Mouse (Mus musculus): ENCODE data around the gene Ell2. TPM values are rescaled to one million over a fixed set of nuclear protein-coding genes. Genes with fewer than 3 reads are reported as not detected.

Ell2 gene
- polyA plus RNA-seq, 1 experiment from 2014 or later = 4.2 TPM

GRCm38 (mm10) chr13:75790550-75791205 is 84.1 kb downstream of the Ell2 start:
- no peaks in the 10 kb centered on the region for H3K27me3 ChIP-seq (ENCODE audit: insufficient read depth, low read length)
- no peak overlapping the region for H3K9ac ChIP-seq (replicated peaks; ENCODE audit: low read length)
- no peaks in the 10 kb centered on the region for H3K9me3 ChIP-seq (ENCODE audit: low read length)
- no peak for ATAC-seq (ENCODE audit: low FRiP score, low TSS enrichment)
- WGBS = 75% methylated on average over 1 of the region's 1 CpGs
- H3K4me2 ChIP-seq (replicated peaks; ENCODE audit: low read depth, low read length) = no peak overlapping the region
- H3K27ac ChIP-seq (ENCODE audit: low read length) = no peak overlapping the region
- no peaks in the 10 kb centered on the region for H3K36me3 ChIP-seq (ENCODE audit: insufficient read depth, low read length)
- no peak overlapping the region for H3K4me3 ChIP-seq (ENCODE audit: low read length)
- no peaks in the 10 kb centered on the region for H3K4me1 ChIP-seq (ENCODE audit: insufficient read depth, low read length)

DNA sequence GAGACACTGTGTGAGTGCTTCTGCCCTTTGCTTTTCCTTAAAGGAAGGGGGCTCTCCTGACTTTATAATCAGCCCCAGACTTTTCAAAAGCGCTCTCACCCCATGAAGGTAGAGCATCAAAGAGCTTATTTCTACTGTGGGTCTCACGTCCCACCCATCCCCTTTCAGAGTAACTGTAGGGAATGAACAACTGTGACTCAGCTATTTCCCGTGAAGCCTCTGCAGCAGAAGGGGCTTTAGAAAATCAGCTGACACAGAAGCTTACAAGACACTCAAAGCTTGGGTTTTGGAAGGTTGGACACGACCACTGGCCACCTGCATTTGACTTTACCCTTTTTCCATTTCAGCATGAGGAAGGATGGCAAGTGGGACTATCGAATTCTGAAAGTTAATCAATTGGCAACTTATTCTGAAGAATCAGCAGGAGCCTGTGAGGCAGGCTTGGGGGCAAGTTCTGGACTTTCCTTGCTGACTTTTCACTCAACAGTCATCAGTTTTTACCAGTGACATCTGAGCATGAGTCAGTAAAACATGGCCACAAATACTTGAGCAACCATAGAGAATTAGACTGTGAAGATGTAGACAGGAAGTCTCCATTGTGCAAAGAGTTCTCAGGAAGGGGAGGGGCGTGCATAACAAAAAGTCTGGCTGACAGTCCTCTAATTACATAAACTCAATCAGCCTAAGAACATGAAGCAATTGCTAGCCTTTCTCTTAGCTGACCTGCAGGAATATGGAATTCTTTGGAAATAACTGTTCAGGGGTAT is 87.5 kb downstream of the Ell2 start:
- Histone ChIP-seq H3K4me1 (ENCODE audit: insufficient read depth, low read length) (no peaks in the 10 kb centered on the region), H3K4me3 (ENCODE audit: low read length) (no peak overlapping the region), H3K9ac (replicated peaks; ENCODE audit: low read length) (no peak overlapping the region), H3K4me2 (replicated peaks; ENCODE audit: low read depth, low read length) (no peak overlapping the region), H3K9me3 (ENCODE audit: low read length) (no peaks in the 10 kb centered on the region), H3K36me3 (ENCODE audit: insufficient read depth, low read length) (no peaks in the 10 kb centered on the region), H3K27ac (ENCODE audit: low read length) (no peak overlapping the region), H3K27me3 (ENCODE audit: insufficient read depth, low read length) (no peaks in the 10 kb centered on the region)
- 64% methylated on average over 6 of the region's 6 CpGs for WGBS
- ATAC-seq (ENCODE audit: low FRiP score, low TSS enrichment) = no peak

GRCm38 (mm10) chr13:75797369-75798141 is 91.0 kb downstream of the Ell2 start:
- Histone ChIP-seq H3K27me3 (ENCODE audit: insufficient read depth, low read length) (no peaks in the 10 kb centered on the region), H3K9ac (replicated peaks; ENCODE audit: low read length) (peak overlapping the region; percentile 9; the same call in 1 of the 2 replicates), H3K4me1 (ENCODE audit: insufficient read depth, low read length) (no peaks in the 10 kb centered on the region), H3K4me3 (ENCODE audit: low read length) (peak overlapping the region; percentile 20), H3K9me3 (ENCODE audit: low read length) (no peaks in the 10 kb centered on the region), H3K27ac (ENCODE audit: low read length) (no peak overlapping the region), H3K4me2 (replicated peaks; ENCODE audit: low read depth, low read length) (peak overlapping the region; percentile 40), H3K36me3 (ENCODE audit: insufficient read depth, low read length) (no peaks in the 10 kb centered on the region)
- peak; percentile 98 for ATAC-seq (ENCODE audit: low FRiP score, low TSS enrichment)
- 27% methylated on average over 18 of the region's 18 CpGs for WGBS

GRCm38 (mm10) chr13:75798413-75799302 is 92.1 kb downstream of the Ell2 start:
- Histone ChIP-seq H3K4me2 (replicated peaks; ENCODE audit: low read depth, low read length) (no peak overlapping the region), H3K27ac (ENCODE audit: low read length) (no peak overlapping the region), H3K9me3 (ENCODE audit: low read length) (no peaks in the 10 kb centered on the region), H3K9ac (replicated peaks; ENCODE audit: low read length) (no peak overlapping the region), H3K27me3 (ENCODE audit: insufficient read depth, low read length) (no peaks in the 10 kb centered on the region), H3K4me1 (ENCODE audit: insufficient read depth, low read length) (no peaks in the 10 kb centered on the region), H3K4me3 (ENCODE audit: low read length) (no peak overlapping the region), H3K36me3 (ENCODE audit: insufficient read depth, low read length) (no peaks in the 10 kb centered on the region)
- 70% methylated on average over 7 of the region's 7 CpGs for WGBS
- no peak for ATAC-seq (ENCODE audit: low FRiP score, low TSS enrichment)

DNA sequence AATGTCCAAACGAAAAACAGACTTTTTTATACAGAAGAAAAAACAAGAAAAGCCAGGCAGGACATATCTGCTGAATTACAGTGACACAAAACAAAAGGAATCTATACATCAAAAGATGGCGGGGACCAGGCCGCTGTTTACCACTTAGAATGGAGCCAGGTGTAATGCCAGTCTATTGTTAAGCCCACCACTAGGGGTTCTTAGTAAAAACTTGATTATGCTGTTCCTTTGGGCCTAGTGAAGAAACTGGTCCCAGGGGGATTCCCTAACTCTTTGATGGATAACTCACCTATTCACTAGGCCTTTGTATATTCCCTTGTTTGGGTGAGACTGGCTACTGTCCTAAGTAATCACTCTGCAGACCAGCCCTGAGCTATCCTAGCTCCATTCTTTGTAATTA is 92.9 kb downstream of the Ell2 start:
- no peaks in the 10 kb centered on the region for H3K27me3 ChIP-seq (ENCODE audit: insufficient read depth, low read length)
- no peak overlapping the region for H3K9ac ChIP-seq (replicated peaks; ENCODE audit: low read length)
- WGBS = 82% methylated on average over 3 of the region's 3 CpGs
- no peaks in the 10 kb centered on the region for H3K4me1 ChIP-seq (ENCODE audit: insufficient read depth, low read length)
- no peak overlapping the region for H3K4me3 ChIP-seq (ENCODE audit: low read length)
- no peak overlapping the region for H3K27ac ChIP-seq (ENCODE audit: low read length)
- ATAC-seq (ENCODE audit: low FRiP score, low TSS enrichment) = no peak
- H3K9me3 ChIP-seq (ENCODE audit: low read length) = no peaks in the 10 kb centered on the region
- H3K36me3 ChIP-seq (ENCODE audit: insufficient read depth, low read length) = no peaks in the 10 kb centered on the region
- H3K4me2 ChIP-seq (replicated peaks; ENCODE audit: low read depth, low read length) = no peak overlapping the region

GRCm38 (mm10) chr13:75807969-75808368 is 101.4 kb downstream of the Ell2 start:
- ATAC-seq (ENCODE audit: low FRiP score, low TSS enrichment) = no peak
- WGBS = 73% methylated on average over 1 of the region's 1 CpGs
- H3K27me3 ChIP-seq (ENCODE audit: insufficient read depth, low read length) = no peaks in the 10 kb centered on the region

DNA sequence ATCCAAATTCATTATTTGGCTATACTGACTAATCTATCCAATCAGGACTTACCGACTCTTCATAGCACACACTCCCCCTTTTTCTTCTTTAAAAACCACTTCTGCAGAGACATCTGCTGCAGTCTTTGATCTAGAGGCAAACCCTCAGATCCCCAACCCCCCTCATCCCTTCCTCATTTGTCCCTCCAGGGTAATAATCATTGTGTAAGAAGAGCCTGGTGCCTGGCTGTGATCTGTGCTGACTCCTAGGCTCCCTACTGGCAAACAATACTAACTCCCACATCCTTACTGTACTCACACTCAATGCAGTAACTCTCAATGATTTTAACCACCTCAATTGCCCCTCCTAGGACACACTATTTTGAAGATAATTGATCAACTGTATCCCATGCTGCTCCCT is 103.4 kb downstream of the Ell2 start:
- Histone ChIP-seq H3K9me3 (ENCODE audit: low read length) (no peaks in the 10 kb centered on the region), H3K9ac (replicated peaks; ENCODE audit: low read length) (no peak overlapping the region), H3K4me1 (ENCODE audit: insufficient read depth, low read length) (no peaks in the 10 kb centered on the region), H3K36me3 (ENCODE audit: insufficient read depth, low read length) (no peaks in the 10 kb centered on the region), H3K27me3 (ENCODE audit: insufficient read depth, low read length) (no peaks in the 10 kb centered on the region), H3K4me3 (ENCODE audit: low read length) (no peak overlapping the region), H3K4me2 (replicated peaks; ENCODE audit: low read depth, low read length) (no peak overlapping the region), H3K27ac (ENCODE audit: low read length) (no peak overlapping the region)
- WGBS = 61% methylated on average over 1 of the region's 1 CpGs
- ATAC-seq (ENCODE audit: low FRiP score, low TSS enrichment) = no peak

More at GRCm38 (mm10) chr13:75807969-75808368, 101.4 kb downstream of the Ell2 start:
- no peaks in the 10 kb centered on the region for H3K36me3 ChIP-seq (ENCODE audit: insufficient read depth, low read length)
- H3K4me1 ChIP-seq (ENCODE audit: insufficient read depth, low read length) = no peaks in the 10 kb centered on the region
- no peak overlapping the region for H3K27ac ChIP-seq (ENCODE audit: low read length)
- no peaks in the 10 kb centered on the region for H3K9me3 ChIP-seq (ENCODE audit: low read length)
- H3K4me3 ChIP-seq (ENCODE audit: low read length) = no peak overlapping the region
- H3K4me2 ChIP-seq (replicated peaks; ENCODE audit: low read depth, low read length) = no peak overlapping the region
- H3K9ac ChIP-seq (replicated peaks; ENCODE audit: low read length) = no peak overlapping the region

DNA sequence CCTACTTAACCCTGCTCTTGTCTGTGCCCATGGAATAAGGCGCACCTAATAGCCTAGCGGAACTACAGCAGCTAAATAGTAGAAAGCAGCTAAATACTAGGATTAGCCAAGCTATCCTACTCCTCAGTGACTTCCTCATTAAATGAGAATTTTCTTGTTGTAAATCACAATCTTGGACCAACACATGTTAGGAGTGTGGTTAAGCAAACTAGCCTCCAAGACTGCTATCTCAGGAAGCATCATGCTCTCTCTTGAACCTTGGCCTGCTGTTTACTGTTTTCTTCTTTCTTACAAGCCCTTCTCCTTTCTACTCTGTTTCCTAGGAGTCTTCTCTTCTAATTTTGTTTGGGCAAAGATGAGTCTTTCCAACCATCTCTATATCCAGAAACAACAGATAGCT is 110.6 kb downstream of the Ell2 start:
- H3K9me3 ChIP-seq (ENCODE audit: low read length) = no peaks in the 10 kb centered on the region

DNA sequence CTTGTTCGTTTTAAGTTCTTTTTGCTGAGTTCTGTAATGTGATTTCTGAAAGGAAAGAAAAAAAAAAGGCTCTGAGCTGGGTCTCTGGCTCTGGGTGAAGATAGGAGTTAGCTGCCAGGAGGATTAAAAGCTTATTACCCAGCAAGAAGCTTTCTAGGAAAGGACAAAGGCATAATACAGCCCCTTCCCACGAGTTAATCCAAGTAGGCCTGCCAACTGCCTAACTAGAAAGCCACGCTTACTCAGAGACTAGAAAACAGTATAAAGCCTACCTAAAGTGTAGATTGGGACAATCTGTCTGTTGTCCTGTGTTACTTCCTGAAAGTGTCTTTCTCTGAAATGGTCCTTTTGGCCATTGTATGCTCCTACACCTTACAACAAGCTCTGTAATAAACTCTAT is 111.9 kb downstream of the Ell2 start:
- Histone ChIP-seq H3K27ac (ENCODE audit: low read length) (no peak overlapping the region), H3K9me3 (ENCODE audit: low read length) (no peaks in the 10 kb centered on the region), H3K4me1 (ENCODE audit: insufficient read depth, low read length) (no peaks in the 10 kb centered on the region), H3K4me3 (ENCODE audit: low read length) (no peak overlapping the region), H3K9ac (replicated peaks; ENCODE audit: low read length) (no peak overlapping the region), H3K27me3 (ENCODE audit: insufficient read depth, low read length) (no peaks in the 10 kb centered on the region), H3K36me3 (ENCODE audit: insufficient read depth, low read length) (no peaks in the 10 kb centered on the region), H3K4me2 (replicated peaks; ENCODE audit: low read depth, low read length) (no peak overlapping the region)
- ATAC-seq (ENCODE audit: low FRiP score, low TSS enrichment) = no peak
- 56% methylated on average over 3 of the region's 3 CpGs for WGBS

More for the DNA sequence above, 110.6 kb downstream of the Ell2 start:
- no peaks in the 10 kb centered on the region for H3K27me3 ChIP-seq (ENCODE audit: insufficient read depth, low read length)
- H3K4me2 ChIP-seq (replicated peaks; ENCODE audit: low read depth, low read length) = no peak overlapping the region
- 95% methylated on average over 2 of the region's 2 CpGs for WGBS
- H3K36me3 ChIP-seq (ENCODE audit: insufficient read depth, low read length) = no peaks in the 10 kb centered on the region
- H3K27ac ChIP-seq (ENCODE audit: low read length) = no peak overlapping the region
- H3K9ac ChIP-seq (replicated peaks; ENCODE audit: low read length) = no peak overlapping the region
- H3K4me3 ChIP-seq (ENCODE audit: low read length) = no peak overlapping the region
- no peaks in the 10 kb centered on the region for H3K4me1 ChIP-seq (ENCODE audit: insufficient read depth, low read length)
- ATAC-seq (ENCODE audit: low FRiP score, low TSS enrichment) = no peak

Data from kidney, embryonic 16.5 days (tissue).